In genomic region chr1:36068076-36068475, GRCm38 (mm10) we compare ENCODE assay signal across 8 mouse cellular contexts. TPM values are rescaled to one million over a fixed set of nuclear protein-coding genes. Genes with fewer than 3 reads are reported as not detected.
DNase-seq lines count a peak whose midpoint lies in the region; ATAC-seq and TF ChIP-seq lines count a peak whose summit lies in the region.

Gene Hs6st1, plus strand, starts transcription at chr1:36068400.

- TF ChIP-seq CTCF in layer of hippocampus, adult 2 months (conservative IDR thresholded peaks at IDR 0.05): no peak
- TF ChIP-seq CTCF in lung, embryonic 14.5 days (IDR thresholded peaks at IDR 0.05; ENCODE audit: low read depth): no peak
- no peak for TF ChIP-seq CTCF in olfactory bulb, adult 2 months (IDR thresholded peaks at IDR 0.05; ENCODE audit: insufficient read depth, low read depth, low read length)
- peak; percentile 60; the same call in 1 of the 2 replicates for TF ChIP-seq CTCF in thymus, adult 2 months (IDR thresholded peaks at IDR 0.05; ENCODE audit: borderline replicate concordance, control insufficient read depth, extremely low read depth, insufficient read depth, low read length, poor library complexity)

- peak within 1 kb of the TSS; percentile 99 for H3K4me2 ChIP-seq in forebrain, embryonic 16.5 days (ENCODE audit: low read length)
- H3K4me2 ChIP-seq in lung, embryonic 14.5 days: peak within 1 kb of the TSS; percentile 94

- ATAC-seq in forebrain, embryonic 16.5 days: peak; percentile 95
- ATAC-seq in lung, embryonic 14.5 days (ENCODE audit: insufficient read depth): peak; percentile 91

- no peaks in the 10 kb centered on the region for H3K27me3 ChIP-seq in forebrain, embryonic 16.5 days (replicated peaks; ENCODE audit: control insufficient read depth, insufficient read depth, low read length)
- peaks cover 3% of the 10 kb centered on the region; the same call in 1 of the 2 replicates for H3K27me3 ChIP-seq in lung, embryonic 14.5 days (ENCODE audit: insufficient read depth, low read length)
- H3K27me3 ChIP-seq in thymus, adult 2 months (ENCODE audit: control insufficient read depth, insufficient read depth, low read length): no peaks in the 10 kb centered on the region

- H3K4me1 ChIP-seq in forebrain, embryonic 16.5 days (replicated peaks; ENCODE audit: control insufficient read depth, insufficient read depth, low read length): peaks cover 57% of the 10 kb centered on the region
- H3K4me1 ChIP-seq in lung, embryonic 14.5 days (ENCODE audit: insufficient read depth): peaks cover 20% of the 10 kb centered on the region; the same call in 1 of the 2 replicates
- peaks cover 44% of the 10 kb centered on the region for H3K4me1 ChIP-seq in olfactory bulb, adult 2 months (ENCODE audit: control insufficient read depth, insufficient read depth, low read length)
- peaks cover 47% of the 10 kb centered on the region for H3K4me1 ChIP-seq in thymus, adult 2 months (replicated peaks; ENCODE audit: control insufficient read depth, insufficient read depth, low read length)

- H3K4me3 ChIP-seq in forebrain, embryonic 16.5 days (replicated peaks; ENCODE audit: low read length): peak within 1 kb of the TSS; percentile 66
- H3K4me3 ChIP-seq in layer of hippocampus, adult 2 months: peak within 1 kb of the TSS; percentile 64
- H3K4me3 ChIP-seq in lung, embryonic 14.5 days (ENCODE audit: low read depth, low read length): peak within 1 kb of the TSS; percentile 78
- peak within 1 kb of the TSS; percentile 80 for H3K4me3 ChIP-seq in olfactory bulb, adult 2 months (ENCODE audit: insufficient read depth, low read depth, low read length)
- peak within 1 kb of the TSS; percentile 67 for H3K4me3 ChIP-seq in thymus, adult 2 months (ENCODE audit: control insufficient read depth, insufficient read depth, low read length)

- peak within 1 kb of the TSS; percentile 74 for H3K9ac ChIP-seq in forebrain, embryonic 16.5 days (replicated peaks; ENCODE audit: low read depth, low read length)
- peak within 1 kb of the TSS; percentile 75 for H3K9ac ChIP-seq in lung, embryonic 14.5 days

- no peaks in the 10 kb centered on the region for H3K9me3 ChIP-seq in forebrain, embryonic 16.5 days (ENCODE audit: control insufficient read depth, low read length)
- no peaks in the 10 kb centered on the region for H3K9me3 ChIP-seq in lung, embryonic 14.5 days (ENCODE audit: low read depth, low read length)

- H3K36me3 ChIP-seq in forebrain, embryonic 16.5 days (ENCODE audit: control insufficient read depth, insufficient read depth): no peaks in the 10 kb centered on the region
- H3K36me3 ChIP-seq in lung, embryonic 14.5 days (ENCODE audit: insufficient read depth): 0 out of 2 replicates have a peak, but pooled peaks cover 4% of the 10 kb centered on the region
- no peaks in the 10 kb centered on the region for H3K36me3 ChIP-seq in thymus, adult 2 months (ENCODE audit: control insufficient read depth, insufficient read depth, low read length)

- H3K27ac ChIP-seq in forebrain, embryonic 16.5 days (ENCODE audit: low read length): peak within 1 kb of the TSS; percentile 76
- H3K27ac ChIP-seq in layer of hippocampus, adult 2 months: peak within 1 kb of the TSS; percentile 94
- peak within 1 kb of the TSS; percentile 79 for H3K27ac ChIP-seq in lung, embryonic 14.5 days (ENCODE audit: low read depth)
- peak within 1 kb of the TSS; percentile 84 for H3K27ac ChIP-seq in olfactory bulb, adult 2 months (ENCODE audit: insufficient read depth, low read depth, low read length)
- peak within 1 kb of the TSS; percentile 74 for H3K27ac ChIP-seq in thymus, adult 2 months (ENCODE audit: control insufficient read depth, insufficient read depth, low read length)

- intact Hi-C loops in heart, postnatal 36 days (cut with DNase I): loop anchor here (2.0 to 10.0 kb wide), 4 partner anchors 67 to 1797 kb away; partner anchors contain the start of genes Tsga10 and Uggt1

- under 1% methylated on average over 45 of the region's 55 CpGs for WGBS in forebrain, embryonic 16.5 days
- under 1% methylated on average over 55 of the region's 55 CpGs for WGBS in lung, embryonic 14.5 days
- 2% methylated on average over 55 of the region's 55 CpGs for WGBS in olfactory bulb, adult 2 months
- 1% methylated on average over 55 of the region's 55 CpGs for WGBS in thymus, adult 2 months

- DNase-seq in ES-CJ7 (ENCODE audit: low read depth, low spot score): peak; percentile 93
- DNase-seq in cerebellum, adult 11-12 months: peak; percentile 95
- peak; percentile 93 to 95 for DNase-seq in heart, postnatal 36 days
- DNase-seq in layer of hippocampus, adult 2 months (ENCODE audit: low spot score in 2 of 2): peak; percentile 89 to 91
- peak; percentile 97 for DNase-seq in lung, embryonic 14.5 days
- peak; percentile 92 for DNase-seq in thymus, adult 2 months

- TF ChIP-seq POLR2A in olfactory bulb, adult 2 months (IDR thresholded peaks at IDR 0.05; ENCODE audit: insufficient read depth, low read depth, low read length): peak; percentile 86
- TF ChIP-seq POLR2A in thymus, adult 2 months (IDR thresholded peaks at IDR 0.05; ENCODE audit: control insufficient read depth, extremely low read depth, insufficient read depth, low read length, poor library complexity): peak; percentile 88

RNA-seq across cellular contexts. Expression of gene Hs6st1, which starts in this region (rescaled TPM):
- polyA plus RNA-seq in forebrain, embryonic 16.5 days (2015; fragmentation: Nextera tagmentation; extraction: Ambion mirVana): 6.2 and 7.4 TPM in 2 replicates
- 10 to 100 TPM; 21.3 to 23.1 TPM for total RNA-seq in heart, postnatal 36 days (2021)
- 10 to 100 TPM; 37.7 to 38.3 TPM for total RNA-seq in layer of hippocampus, adult 2 months (2021)
- polyA plus RNA-seq in lung, embryonic 14.5 days (2014; fragmentation: Nextera tagmentation; extraction: Ambion mirVana): 14.2 and 16.2 TPM in 2 replicates
- not detected in 2 replicates for polyA plus RNA-seq in olfactory bulb, adult 2 months (2012; ENCODE audit: insufficient read depth, insufficient read length, low replicate concordance, missing spikeins)
- polyA plus RNA-seq in thymus, adult 2 months (2012; rRNA removed): 125 and 128 TPM in 2 replicates

Comparison
In these comparisons a context has a peak if more than half of its experiments do, and no peak if none do; other contexts are left out.
1. Peak in every context shown above with its lines: DNase-seq, ATAC-seq, H3K4me3 ChIP-seq and H3K27ac ChIP-seq.